Mouse (Mus musculus) liver, adult 2 months (tissue): ENCODE results near the gene Trank1. TPM values are rescaled to one million over a fixed set of nuclear protein-coding genes. Genes with fewer than 3 reads are reported as not detected.
A peak's percentile ranks its signal among the peaks of the same experiment; 100 is the strongest.

Source experiments
- DNase-seq: peaks from one replicate; pipeline ENCODE4 v3.0.0-alpha.2; 2011; ENCODE audit warnings: low read depth, low spot score; ENCODE audit errors: extremely low read depth
- H3K27ac ChIP-seq: fragments of 200-500 bp; replicated peaks from 2 replicates; pipeline ENCODE4 v1.5.1; 2012; ENCODE audit warnings: low read depth, mild to moderate bottlenecking, control low read depth, inconsistent platforms, low read length; ENCODE audit not compliant: insufficient read depth
- H3K27me3 ChIP-seq: fragments of 200-500 bp; 2 replicates; pipeline ENCODE4 v1.6.1; 2012; ENCODE audit warnings: mild to moderate bottlenecking, moderate library complexity, low read length, inconsistent platforms; ENCODE audit not compliant: control insufficient read depth, insufficient read depth
- H3K36me3 ChIP-seq: fragments of 200-500 bp; 2 replicates; pipeline ENCODE4 v1.6.1; 2012; ENCODE audit warnings: low read length, inconsistent platforms; ENCODE audit not compliant: control insufficient read depth, insufficient read depth
- H3K4me1 ChIP-seq: fragments of 200-500 bp; 2 replicates; pipeline ENCODE4 v1.6.1; 2011; ENCODE audit warnings: low read length; ENCODE audit not compliant: control insufficient read depth, insufficient read depth
- H3K4me3 ChIP-seq: fragments of 200-500 bp; 2 replicates; pipeline ENCODE4 v1.5.1; 2011; ENCODE audit warnings: low read depth, mild to moderate bottlenecking, control low read depth, low read length, moderate library complexity; ENCODE audit not compliant: insufficient read depth
- H3K79me2 ChIP-seq: fragments of 200-500 bp; 2 replicates; pipeline ENCODE4 v1.6.1; 2012; ENCODE audit warnings: inconsistent platforms, mild to moderate bottlenecking, low read length, moderate library complexity; ENCODE audit not compliant: control insufficient read depth, insufficient read depth
- H3K9ac ChIP-seq: fragments of 200-500 bp; 2 replicates; pipeline ENCODE4 v1.6.1; 2012; ENCODE audit warnings: low read depth, mild to moderate bottlenecking, control low read depth, inconsistent platforms, low read length
- CTCF ChIP-seq: fragments of 200-500 bp; IDR thresholded peaks from 2 replicates; pipeline ENCODE4 v1.5.1; 2011; ENCODE audit warnings: low read depth, low read length, control low read depth
- POLR2A ChIP-seq: fragments of 200-500 bp; IDR thresholded peaks from 2 replicates; pipeline ENCODE4 v1.6.1; 2011; ENCODE audit warnings: low read length, control low read depth; ENCODE audit not compliant: insufficient read depth; ENCODE audit errors: extremely low read depth
- WGBS: fragments of 180-500 bp; shearing (Covaris S2); methylation state at CpG from one replicate; pipeline ENCODE4 v1.1.7; 2018; 5-methylcytosine and 5-hydroxymethylcytosine counted together
- polyA plus RNA-seq: library from polyadenylated mRNA; depleted of rRNA; stranded (reverse); fragments of >200 nt; gene quantifications from 2 replicates; pipeline ENCODE4 v1.2.3, GENCODE M21; 2012
- total RNA-seq: library from RNA; depleted of rRNA; stranded (reverse); fragments of >200 nt; gene quantifications from 2 replicates; pipeline ENCODE4 v1.2.3, GENCODE M21; 2014

The Trank1 gene
- total and polyA plus RNA-seq, 2 experiments = under 0.01 TPM; not detected in 1

DNA sequence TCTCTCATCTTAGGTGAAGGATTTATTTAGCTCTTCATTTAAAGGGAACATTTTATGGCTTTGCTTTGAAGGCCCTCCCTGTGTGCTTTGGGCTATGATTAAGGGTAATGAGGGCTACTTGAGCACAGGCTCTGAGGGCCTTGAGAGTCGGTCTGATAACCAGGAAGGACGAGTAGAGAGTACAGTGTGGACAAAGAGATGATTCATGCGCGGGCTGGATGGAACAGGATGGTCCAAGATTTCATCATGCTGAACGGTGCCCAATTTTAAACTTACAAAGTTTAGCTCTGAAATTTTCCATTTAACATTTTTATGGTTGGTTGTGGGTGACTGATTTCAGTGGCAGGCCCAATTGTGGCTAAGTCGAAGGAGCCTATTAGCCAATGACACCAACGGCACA, 5.4 kb upstream of the Trank1 start:
- Histone ChIP-seq H3K79me2 (no peaks in the 10 kb centered on the region), H3K36me3 (no peaks in the 10 kb centered on the region), H3K27me3 (peaks cover 2% of the 10 kb centered on the region; the same call in 1 of the 2 replicates), H3K9ac (no peak overlapping the region), H3K4me1 (no peaks in the 10 kb centered on the region), H3K27ac (no peak overlapping the region), H3K4me3 (no peak overlapping the region)
- TF ChIP-seq CTCF (no peak), POLR2A (no peak)
- no peak for DNase-seq
- 84% methylated on average over 7 of the region's 7 CpGs for WGBS

DNA sequence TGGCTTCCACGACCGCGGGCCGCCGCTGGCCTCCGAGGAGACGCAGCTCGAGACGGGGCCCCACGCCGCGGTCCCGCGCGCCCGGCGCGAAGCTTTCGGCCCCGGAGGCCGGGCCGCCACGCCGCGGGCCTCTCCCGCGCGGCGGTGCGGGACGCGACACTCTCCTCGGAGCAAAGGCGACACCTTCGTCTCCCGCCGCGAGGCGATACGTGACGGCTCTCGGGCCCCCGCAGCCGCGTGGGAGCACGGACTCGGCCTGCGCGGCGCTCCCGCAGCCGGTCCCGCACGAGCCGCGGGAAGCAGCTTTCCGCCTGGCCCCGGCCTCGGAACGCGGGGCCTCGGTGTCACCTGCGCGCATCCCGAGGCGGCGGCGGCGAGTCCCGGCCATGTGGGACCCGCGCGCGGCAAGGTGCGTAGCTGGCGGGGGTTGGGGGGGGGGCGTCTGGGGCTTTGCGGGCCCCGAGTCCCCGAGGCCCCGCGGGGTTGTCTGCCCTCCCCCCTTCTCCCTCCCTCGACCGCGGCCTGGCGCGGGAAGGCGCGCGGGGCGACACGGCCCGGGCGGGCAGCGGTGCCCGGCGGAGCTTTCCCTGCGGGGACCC, 403 bp downstream of the Trank1 start:
- 0 out of 2 replicates have a peak overlapping the region, but pooled peaks have one; percentile 12 for H3K9ac ChIP-seq
- no peaks in the 10 kb centered on the region for H3K79me2 ChIP-seq
- H3K4me3 ChIP-seq = peak overlapping the region; percentile 41; the same call in 1 of the 2 replicates
- TF ChIP-seq POLR2A = no peak
- no peak for TF ChIP-seq CTCF
- DNase-seq = no peak
- H3K4me1 ChIP-seq = no peaks in the 10 kb centered on the region; the same call in 1 of the 2 replicates
- 2% methylated on average over 56 of the region's 98 CpGs for WGBS
- H3K27me3 ChIP-seq = peaks cover 19% of the 10 kb centered on the region
- no peaks in the 10 kb centered on the region for H3K36me3 ChIP-seq
- H3K27ac ChIP-seq = no peak overlapping the region

DNA sequence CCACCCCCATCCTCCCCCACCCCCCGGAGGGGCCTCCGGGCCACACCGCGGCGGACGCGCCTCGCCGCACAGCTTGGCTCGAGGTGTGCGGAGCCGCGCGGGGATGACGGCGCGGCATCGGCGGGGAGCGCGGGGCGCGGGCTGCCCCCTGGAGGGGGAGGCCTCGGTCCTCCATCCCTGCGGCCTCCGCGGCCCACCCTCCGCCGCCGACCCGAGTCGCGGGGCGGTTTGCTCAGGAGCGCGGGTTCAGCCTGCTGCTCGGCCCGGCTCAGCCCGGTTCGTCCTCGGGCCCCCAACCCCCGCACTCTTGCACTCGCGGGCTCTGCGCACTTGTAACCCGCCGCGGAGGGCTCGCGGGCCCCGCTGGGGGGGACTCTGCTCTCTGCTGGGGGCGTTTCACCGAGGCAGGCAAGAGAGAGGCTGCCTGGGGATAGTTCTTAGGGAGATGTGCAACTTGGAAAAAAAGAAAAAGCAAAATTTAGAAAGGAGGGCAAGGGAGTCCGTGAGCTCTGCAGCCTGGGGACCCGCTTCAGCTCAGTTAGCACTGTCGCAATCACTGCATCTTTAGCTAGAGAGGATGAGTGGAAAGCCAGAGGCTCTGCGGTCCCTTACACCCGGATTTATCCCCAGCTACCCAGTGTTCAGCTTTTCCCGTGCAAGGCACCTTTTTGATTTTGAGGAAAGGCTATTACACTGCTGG, 1.1 kb downstream of the Trank1 start:
- Histone ChIP-seq H3K4me3 (no peak overlapping the region), H3K4me1 (no peaks in the 10 kb centered on the region; the same call in 1 of the 2 replicates), H3K79me2 (no peaks in the 10 kb centered on the region), H3K27ac (no peak overlapping the region), H3K27me3 (peaks cover 19% of the 10 kb centered on the region), H3K36me3 (no peaks in the 10 kb centered on the region), H3K9ac (no peak overlapping the region)
- DNase-seq = no peak
- 2% methylated on average over 51 of the region's 59 CpGs for WGBS
- no peak for TF ChIP-seq POLR2A
- no peak for TF ChIP-seq CTCF

DNA sequence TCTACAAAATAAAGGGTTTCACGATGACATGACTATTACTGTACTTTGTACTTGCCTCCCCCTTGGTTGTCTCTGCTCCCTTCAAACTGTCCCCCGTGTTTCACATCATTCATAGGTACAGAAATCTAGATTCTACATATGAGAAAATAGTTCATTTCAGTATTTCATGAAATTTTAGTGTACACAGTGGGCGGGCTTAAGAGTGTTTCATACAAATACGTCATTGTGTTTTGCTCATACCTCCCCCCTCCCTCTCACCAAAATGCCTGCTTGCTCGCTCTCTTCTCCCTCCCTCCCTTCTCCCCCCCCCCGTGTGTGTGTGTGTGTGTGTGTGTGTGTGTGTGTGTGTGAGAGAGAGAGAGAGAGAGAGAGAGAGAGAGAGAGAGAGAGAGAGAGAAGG, 1.8 kb downstream of the Trank1 start:
- Histone ChIP-seq H3K79me2 (no peaks in the 10 kb centered on the region), H3K27me3 (peaks cover 19% of the 10 kb centered on the region), H3K36me3 (no peaks in the 10 kb centered on the region), H3K4me1 (no peaks in the 10 kb centered on the region; the same call in 1 of the 2 replicates), H3K9ac (no peak overlapping the region), H3K4me3 (no peak overlapping the region), H3K27ac (no peak overlapping the region)
- TF ChIP-seq CTCF (no peak), POLR2A (no peak)
- DNase-seq = no peak
- WGBS = 16% methylated on average over 6 of the region's 6 CpGs

DNA sequence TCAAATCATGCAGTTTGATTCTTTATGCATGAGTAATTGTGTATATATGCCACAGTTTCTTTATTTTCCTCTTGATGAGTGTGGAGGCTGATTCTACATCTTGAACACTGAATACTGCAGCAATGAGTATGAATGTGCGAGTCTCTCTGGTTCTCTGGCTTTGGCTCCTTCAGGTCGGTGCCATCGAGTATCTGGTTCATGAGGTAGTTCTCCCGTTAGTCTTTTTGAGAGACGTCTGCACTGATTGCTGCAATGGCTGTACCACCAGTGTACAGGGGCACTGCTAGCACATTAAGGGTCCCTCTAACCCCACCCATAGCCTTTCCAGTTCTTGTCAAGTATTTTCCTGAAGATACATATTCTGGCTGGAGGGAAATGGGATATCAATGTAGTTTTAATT, 2.3 kb downstream of the Trank1 start:
- TF ChIP-seq POLR2A (no peak), CTCF (no peak)
- H3K27me3 ChIP-seq = peaks cover 19% of the 10 kb centered on the region
- H3K9ac ChIP-seq = no peak overlapping the region
- no peak overlapping the region for H3K27ac ChIP-seq
- no peaks in the 10 kb centered on the region for H3K36me3 ChIP-seq
- 22% methylated on average over 5 of the region's 5 CpGs for WGBS
- no peak overlapping the region for H3K4me3 ChIP-seq
- DNase-seq = no peak
- no peaks in the 10 kb centered on the region; the same call in 1 of the 2 replicates for H3K4me1 ChIP-seq
- H3K79me2 ChIP-seq = no peaks in the 10 kb centered on the region

DNA sequence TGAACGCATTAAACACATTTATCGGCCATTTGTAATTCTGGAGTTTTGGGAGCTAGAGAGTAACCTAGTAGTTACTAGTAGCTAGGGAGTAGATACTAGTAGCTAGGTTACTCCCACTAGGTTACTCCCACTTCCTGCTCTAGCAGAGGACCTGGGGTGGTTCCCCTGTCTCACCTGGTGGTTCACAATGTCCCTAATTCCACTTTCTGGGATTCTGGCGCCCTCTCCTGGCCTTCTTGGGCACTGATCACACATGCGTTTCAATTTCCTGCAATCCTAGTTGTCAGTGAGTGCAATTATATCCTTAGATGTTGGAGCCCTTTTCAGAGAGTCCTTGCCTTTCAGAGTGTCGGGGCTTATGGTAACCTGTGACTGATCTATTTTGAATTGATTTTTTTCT, 2.7 kb downstream of the Trank1 start:
- no peaks in the 10 kb centered on the region for H3K36me3 ChIP-seq
- TF ChIP-seq CTCF = peak; percentile 80
- TF ChIP-seq POLR2A = no peak
- 37% methylated on average over 5 of the region's 5 CpGs for whole genome bisulfite sequencing
- H3K79me2 ChIP-seq = no peaks in the 10 kb centered on the region
- H3K9ac ChIP-seq = no peak overlapping the region
- no peak overlapping the region for H3K27ac ChIP-seq
- H3K27me3 ChIP-seq = peaks cover 19% of the 10 kb centered on the region
- DNase-seq = peak; percentile 31
- H3K4me3 ChIP-seq = no peak overlapping the region
- no peaks in the 10 kb centered on the region; the same call in 1 of the 2 replicates for H3K4me1 ChIP-seq
